Mouse (Mus musculus) lung, adult 2 months (tissue): ENCODE data around the gene Abcc6.

Experiments
- CTCF ChIP-seq: fragments of 200-500 bp; IDR thresholded peaks from 2 replicates; pipeline ENCODE4 v1.5.1; 2011; ENCODE audit warnings: mild to moderate bottlenecking, low read length, control low read depth; ENCODE audit not compliant: insufficient read depth
- POLR2A ChIP-seq: fragments of 200-500 bp; IDR thresholded peaks from 2 replicates; pipeline ENCODE4 v1.6.1; 2011; ENCODE audit warnings: low read depth, mild to moderate bottlenecking, control low read depth, low read length, borderline replicate concordance; ENCODE audit errors: extremely low read depth

- TF ChIP-seq CTCF (no peak), POLR2A (no peak)
These were observed 112.2 kb downstream of the Abcc6 start for GRCm38 (mm10) chr7:45917926-45918325.
